Mouse (Mus musculus) testis, postnatal 14 days (tissue): ENCODE data around the gene Unc93b1.
"Not testable (repeated sequence)": the region's sequence is repeated elsewhere in the genome, so short reads cannot be mapped to it uniquely, and the experiment has no call there.

Experiments
- DNase-seq: peaks from one replicate; pipeline ENCODE4 v3.0.0; 2021; ENCODE audit warnings: low spot score

Gene Unc93b1

GRCm38 (mm10) chr19:3946715-3947114, 11.7 kb downstream of the Unc93b1 start:
- no peak for DNase-seq

- no peak for DNase-seq
Measured at GRCm38 (mm10) chr19:3947813-3948212, 12.8 kb downstream of the Unc93b1 start.

GRCm38 (mm10) chr19:3948546-3948945, 13.6 kb downstream of the Unc93b1 start:
- DNase-seq: no peak

- DNase-seq: no peak
Measured at GRCm38 (mm10) chr19:3950331-3950730, 15.3 kb downstream of the Unc93b1 start.

- DNase-seq: no peak
Measured at GRCm38 (mm10) chr19:3951461-3951860, 16.5 kb downstream of the Unc93b1 start.

- DNase-seq: no peak
Measured at GRCm38 (mm10) chr19:3952099-3952498, 17.1 kb downstream of the Unc93b1 start.

- DNase-seq: no peak
Measured at GRCm38 (mm10) chr19:3955033-3955432, 20.0 kb downstream of the Unc93b1 start.

GRCm38 (mm10) chr19:3955804-3956203, 20.8 kb downstream of the Unc93b1 start:
- DNase-seq: no peak

GRCm38 (mm10) chr19:3957296-3958036, 22.5 kb downstream of the Unc93b1 start:
- DNase-seq: not testable (repeated sequence)

GRCm38 (mm10) chr19:3958470-3958869, 23.5 kb downstream of the Unc93b1 start, which contains the start of gene Aldh3b3:
Gene Aldh3b3 (plus strand): TSS chr19:3958645.
- DNase-seq: no peak

- DNase-seq: no peak
Measured at GRCm38 (mm10) chr19:3959030-3959429, 24.0 kb downstream of the Unc93b1 start.

- no peak for DNase-seq
Measured at GRCm38 (mm10) chr19:3960211-3960610, 25.2 kb downstream of the Unc93b1 start.

GRCm38 (mm10) chr19:3961805-3962204, 26.8 kb downstream of the Unc93b1 start:
- DNase-seq: not testable (repeated sequence)

GRCm38 (mm10) chr19:3962469-3962868, 27.5 kb downstream of the Unc93b1 start:
- DNase-seq: no peak

- no peak for DNase-seq
Measured at GRCm38 (mm10) chr19:3964030-3964429, 29.0 kb downstream of the Unc93b1 start.

GRCm38 (mm10) chr19:3966330-3967075, 31.5 kb downstream of the Unc93b1 start:
- DNase-seq: no peak

- DNase-seq: no peak
Measured at GRCm38 (mm10) chr19:3967258-3967657, 32.3 kb downstream of the Unc93b1 start.

GRCm38 (mm10) chr19:3972229-3972628, 37.2 kb downstream of the Unc93b1 start, which contains the start of gene Aldh3b2:
Gene Aldh3b2 (plus strand): TSS chr19:3972328.
- no peak for DNase-seq

- DNase-seq: not testable (repeated sequence)
Measured at GRCm38 (mm10) chr19:3974608-3975007, 39.6 kb downstream of the Unc93b1 start.

- no peak for DNase-seq
Measured at GRCm38 (mm10) chr19:3975866-3976265, 40.9 kb downstream of the Unc93b1 start.

- DNase-seq: peak; percentile 68
Measured at GRCm38 (mm10) chr19:3980309-3980708, 45.3 kb downstream of the Unc93b1 start.

GRCm38 (mm10) chr19:3980917-3981316, 45.9 kb downstream of the Unc93b1 start:
- DNase-seq: no peak

- no peak for DNase-seq
Measured at GRCm38 (mm10) chr19:3983527-3984200, 48.7 kb downstream of the Unc93b1 start.
